Mouse (Mus musculus): ENCODE measurements around the gene Atox1. TPM values are rescaled to one million over a fixed set of nuclear protein-coding genes. Genes with fewer than 3 reads are reported as not detected.

Atox1 gene
- total RNA-seq, 2 experiments from 2014 or later = 58.7 to 65.7 TPM

Small RNA genes lying within 50 kb of the gene (microRNA-seq; reads per million reads assigned to microRNA genes)
- 0 reads per million in 2 experiments for gene Mir7652

Other genes with a start within 250 kb of the Atox1 start
- gene Fat2, start 124.7 kb downstream of the Atox1 start, total RNA-seq (2021) = under 1 TPM; 0.07 to 0.18 TPM
- gene Sparc, start 38.1 kb downstream of the Atox1 start, total RNA-seq (2021) = 1,000 to 10,000 TPM; 1,630 to 1,800 TPM
- 10 to 100 TPM; 54.8 to 64.9 TPM for gene G3bp1, start 8.4 kb upstream of the Atox1 start, total RNA-seq (2021)
- gene Glra1, start 147.0 kb upstream of the Atox1 start, total RNA-seq (2021) = not detected